Mouse (Mus musculus): Measurements from ENCODE around the gene Gm13305.
"Not testable (repeated sequence)": the region's sequence is repeated elsewhere in the genome, so short reads cannot be mapped to it uniquely, and the experiment has no call there.

Gm13305 gene

GRCm38 (mm10) chr4:42168503-42168902 lies at the start of gene Gm13305:
Gene Gm13305, minus strand, starts transcription at chr4:42168603.
- not testable (repeated sequence) for DNase-seq

GRCm38 (mm10) chr4:42184980-42185372 lies 16.6 kb upstream of the Gm13305 start:
- not testable (repeated sequence) for DNase-seq

- DNase-seq = not testable (repeated sequence)
Observed at GRCm38 (mm10) chr4:42184324-42184979, 16.0 kb upstream of the Gm13305 start.

GRCm38 (mm10) chr4:42183234-42184197 lies 15.1 kb upstream of the Gm13305 start:
- not testable (repeated sequence) for DNase-seq

- DNase-seq = not testable (repeated sequence)
Observed at GRCm38 (mm10) chr4:42178243-42178642, 9.8 kb upstream of the Gm13305 start.

GRCm38 (mm10) chr4:42153136-42153535 lies 15.3 kb downstream of the Gm13305 start, which contains the start of gene Gm13306:
Gene Gm13306, plus strand, starts transcription at chr4:42153436.
- not testable (repeated sequence) for DNase-seq

- not testable (repeated sequence) for DNase-seq
Observed at GRCm38 (mm10) chr4:42114517-42114916, 53.9 kb downstream of the Gm13305 start, which contains the start of gene Gm13304. Gene Gm13304, plus strand, starts transcription at chr4:42114817.

Measured in kidney, adult 11 months (tissue).